Mouse (Mus musculus): Measurements from ENCODE around the gene Aqp1.
A peak's percentile ranks its signal among the peaks of the same experiment; 100 is the strongest.

Aqp1 gene

DNA sequence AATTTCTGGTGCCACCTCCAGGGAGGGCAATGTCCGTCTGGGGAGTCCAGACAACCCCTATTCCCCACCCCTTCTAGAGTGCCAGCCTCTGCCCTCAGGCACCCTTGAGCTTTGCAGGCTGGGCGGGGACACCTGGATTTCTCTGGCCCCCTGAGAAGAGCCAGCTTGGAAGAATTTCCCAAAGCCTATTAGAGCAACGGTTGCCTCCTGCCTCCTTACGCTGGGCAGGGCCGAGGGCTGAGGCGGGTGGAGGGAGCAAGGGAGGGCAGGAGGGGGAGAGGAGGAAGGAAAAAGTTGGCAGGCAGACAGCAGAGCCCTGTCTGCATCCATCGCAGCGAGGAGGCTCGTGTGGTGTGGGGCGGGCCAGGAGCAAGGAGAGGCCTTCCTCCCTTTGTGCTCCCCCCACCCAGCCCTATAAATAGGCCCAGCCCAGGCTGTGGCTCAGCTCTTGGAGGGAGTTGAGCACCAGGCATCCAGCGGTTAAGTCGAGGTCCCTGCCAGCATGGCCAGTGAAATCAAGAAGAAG is at the start of gene Aqp1:
TSS of gene Aqp1 (plus strand) at position 444 of the 526 bp plus-strand sequence.
- DNase-seq (ENCODE audit: low spot score) = no peak

DNA sequence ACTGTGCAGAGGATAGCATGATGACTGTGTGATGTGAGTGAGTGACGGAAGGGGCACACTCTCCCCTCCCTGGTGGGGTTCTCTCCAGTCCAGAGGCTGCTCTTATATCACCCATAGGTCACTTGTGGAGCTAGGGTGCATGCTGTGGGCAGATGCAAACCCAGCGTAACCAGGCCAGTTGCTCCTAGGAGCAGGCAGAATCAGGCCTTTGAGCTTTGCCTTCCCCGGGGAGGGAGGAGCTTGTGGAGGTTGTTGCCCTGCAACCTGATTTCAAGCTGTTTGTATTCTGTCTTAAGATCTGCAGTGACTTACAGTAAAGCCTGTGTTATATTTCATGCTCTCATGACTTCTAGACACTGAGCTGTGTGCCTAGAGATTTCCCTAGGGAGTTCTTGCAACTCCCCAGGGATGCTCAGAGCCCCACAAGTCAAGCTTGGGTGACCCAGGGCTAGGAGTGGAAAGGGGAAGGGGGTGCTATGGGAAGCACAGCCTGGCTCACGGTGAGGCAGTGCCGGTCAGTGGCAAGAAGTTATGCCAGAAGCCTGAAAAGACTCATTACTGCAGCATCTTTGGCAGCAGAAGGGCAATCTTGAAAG is 48.1 kb upstream of the Aqp1 start:
- DNase-seq (ENCODE audit: low spot score) = peak; percentile 87

DNA sequence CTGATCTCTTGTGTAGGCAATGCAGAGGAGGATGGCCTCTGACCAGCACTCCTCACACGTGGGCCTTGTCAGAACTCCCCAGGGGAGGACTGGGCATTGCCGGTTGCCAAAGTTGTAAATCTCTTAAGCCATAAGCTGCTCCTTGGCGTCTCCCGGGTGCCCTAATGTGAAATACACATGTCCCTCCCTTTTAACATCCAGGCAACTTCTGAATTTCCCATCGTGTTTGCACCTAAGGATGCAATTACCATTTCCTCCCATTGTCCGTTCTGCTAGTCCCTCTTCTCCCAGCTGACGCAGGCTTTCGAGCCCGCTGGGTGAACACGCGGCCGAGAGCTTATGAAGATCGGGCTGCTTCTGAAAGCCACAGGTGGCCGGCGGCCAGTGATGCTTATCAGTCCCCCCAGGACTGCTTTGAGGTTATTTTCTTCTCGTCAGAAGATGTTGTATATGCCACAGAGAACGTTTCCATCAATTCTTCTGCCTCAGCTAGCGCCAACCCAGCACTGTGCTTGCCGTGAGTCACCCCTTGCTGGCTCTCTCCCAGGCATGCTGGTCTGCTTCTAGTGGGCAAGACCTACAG is 41.6 kb upstream of the Aqp1 start:
- DNase-seq (ENCODE audit: low spot score) = peak; percentile 98

DNA sequence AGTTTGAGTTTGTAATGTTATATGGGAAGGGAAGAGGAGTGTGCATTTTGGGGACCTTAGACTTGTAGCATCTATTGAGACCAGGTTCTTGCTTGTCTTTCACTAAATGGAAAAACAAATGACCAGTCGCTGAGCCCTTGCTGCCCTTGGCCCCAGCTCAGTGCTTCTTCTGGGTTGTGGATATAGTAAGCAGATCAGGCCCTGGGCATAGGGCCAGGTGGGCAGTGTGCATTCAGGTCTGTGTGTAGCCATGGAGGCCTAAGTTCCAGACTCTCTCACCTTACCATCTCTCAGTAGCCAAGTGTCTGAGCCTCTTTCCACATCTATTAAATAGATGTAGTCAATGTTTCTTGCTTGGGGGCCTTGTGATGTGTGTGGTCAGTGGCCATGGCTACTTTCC is 40.9 kb upstream of the Aqp1 start:
- peak; percentile 61 for DNase-seq (ENCODE audit: low spot score)

DNA sequence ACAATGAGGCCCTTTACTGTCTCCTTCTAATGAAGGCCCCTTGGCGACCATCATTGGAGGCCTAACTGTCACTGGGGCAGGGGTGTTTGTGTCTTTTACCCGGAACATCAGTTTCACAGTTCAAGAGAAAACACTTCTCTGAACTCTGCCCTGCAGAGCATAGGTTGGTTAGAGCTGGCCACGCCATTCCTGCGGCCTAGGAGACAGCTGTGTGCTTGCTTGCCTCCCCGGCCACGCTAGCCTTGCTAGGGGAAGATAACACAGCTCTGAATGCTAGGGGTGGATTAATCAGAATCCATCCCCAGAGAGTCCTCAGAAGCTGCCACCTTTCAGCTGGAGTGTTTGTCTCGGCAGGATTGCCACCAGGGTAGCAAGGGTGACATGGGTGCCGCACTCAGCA is 36.8 kb upstream of the Aqp1 start:
- DNase-seq (ENCODE audit: low spot score) = peak; percentile 77

DNA sequence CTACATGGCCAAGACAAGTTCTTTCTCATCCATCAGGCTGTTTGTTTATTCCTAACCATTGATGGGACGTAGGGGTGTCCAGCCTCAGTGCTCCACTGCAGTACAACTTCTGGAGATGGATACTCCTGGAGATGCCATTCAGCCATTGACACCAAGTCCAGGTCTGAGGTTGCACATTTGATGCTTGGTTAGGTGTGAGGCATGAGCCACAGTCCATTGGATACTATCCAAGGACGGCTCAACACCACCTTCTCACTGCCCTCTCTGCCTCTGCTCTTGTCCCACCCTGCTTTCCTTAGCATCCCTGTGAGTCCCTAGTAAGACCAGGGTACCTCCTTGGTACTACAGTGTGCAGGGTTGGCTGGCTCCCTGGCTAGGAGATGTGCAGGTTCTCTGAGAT is 36.3 kb upstream of the Aqp1 start:
- no peak for DNase-seq (ENCODE audit: low spot score)

DNA sequence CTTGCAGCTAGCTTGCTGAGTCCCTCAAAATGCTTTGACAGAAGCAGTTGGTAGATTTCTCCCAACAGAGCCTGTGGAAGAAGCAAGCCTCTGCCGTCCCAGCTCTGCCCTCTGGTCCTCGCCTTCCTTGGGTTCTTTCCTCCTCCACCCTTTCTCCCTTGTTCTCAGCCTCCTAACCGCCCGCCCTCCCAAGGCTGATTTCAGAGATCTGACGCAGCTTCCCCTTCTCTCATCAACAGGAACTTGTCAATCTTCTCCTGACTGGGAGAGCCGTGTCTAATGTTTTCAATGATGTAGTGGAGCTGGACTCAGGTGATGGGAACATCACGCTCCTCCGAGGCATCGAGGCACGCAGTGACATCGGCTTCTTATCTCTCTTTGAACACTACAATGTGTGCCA is 35.5 kb upstream of the Aqp1 start:
- no peak for DNase-seq (ENCODE audit: low spot score)

DNA sequence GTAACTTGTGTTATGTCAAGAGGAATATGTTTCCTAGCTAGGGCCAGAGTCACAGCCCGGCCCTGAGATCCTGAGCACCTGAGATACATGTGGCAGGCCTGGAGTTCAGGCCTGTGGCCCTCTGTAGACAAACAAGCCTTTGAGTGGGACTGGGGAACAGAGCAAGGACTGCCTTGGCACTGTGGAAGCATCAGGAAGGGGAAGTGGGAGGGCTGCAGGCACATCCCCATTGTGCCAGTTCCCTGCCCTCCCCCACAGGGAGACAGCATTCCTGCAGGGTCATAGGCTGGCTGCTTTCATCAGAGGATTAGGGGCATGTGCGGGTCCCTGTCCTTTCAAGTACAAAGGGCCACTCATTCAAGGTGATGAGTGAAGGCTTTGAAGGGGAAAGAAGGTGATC is 26.1 kb upstream of the Aqp1 start:
- no peak for DNase-seq (ENCODE audit: low spot score)

DNA sequence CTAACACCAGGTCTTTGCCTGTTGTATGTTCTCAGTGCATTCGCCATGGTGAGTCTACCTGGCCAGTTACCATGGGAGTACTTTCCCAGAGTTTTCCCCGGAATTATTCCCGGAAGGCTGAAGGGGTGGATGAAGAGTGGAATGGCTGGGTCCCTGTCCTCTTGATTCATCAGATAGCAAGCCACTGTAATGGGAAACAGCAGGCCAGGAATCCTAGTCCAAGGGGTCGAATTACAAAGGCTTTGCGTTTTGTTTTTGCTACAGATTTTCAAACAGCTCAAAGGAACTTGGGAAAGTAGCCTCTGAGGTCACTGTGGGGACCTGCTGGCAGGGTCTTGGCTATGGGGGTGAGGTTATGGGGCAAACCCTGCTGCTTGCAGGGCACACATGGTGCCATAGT is 24.3 kb upstream of the Aqp1 start:
- no peak for DNase-seq (ENCODE audit: low spot score)

DNA sequence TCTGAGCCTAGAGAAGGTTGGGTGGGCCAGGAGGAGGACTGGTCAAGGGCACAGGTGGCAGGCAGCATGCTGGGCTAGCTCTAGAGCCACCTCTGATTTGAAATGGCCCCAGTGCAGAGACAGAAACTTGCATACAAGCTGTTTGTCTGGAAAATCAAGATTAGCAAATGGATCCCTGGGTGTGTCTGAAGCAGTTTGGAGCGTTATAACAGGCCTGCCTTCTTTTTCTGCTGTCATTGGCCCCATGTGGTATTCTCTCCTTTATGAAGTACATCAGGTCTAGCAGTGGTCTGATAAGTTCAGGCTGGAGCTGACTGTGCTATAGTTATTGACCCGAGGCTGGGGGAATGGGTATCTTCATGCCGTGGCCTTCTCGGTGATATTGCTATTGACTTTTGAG is 22.3 kb upstream of the Aqp1 start:
- no peak for DNase-seq (ENCODE audit: low spot score)

DNA sequence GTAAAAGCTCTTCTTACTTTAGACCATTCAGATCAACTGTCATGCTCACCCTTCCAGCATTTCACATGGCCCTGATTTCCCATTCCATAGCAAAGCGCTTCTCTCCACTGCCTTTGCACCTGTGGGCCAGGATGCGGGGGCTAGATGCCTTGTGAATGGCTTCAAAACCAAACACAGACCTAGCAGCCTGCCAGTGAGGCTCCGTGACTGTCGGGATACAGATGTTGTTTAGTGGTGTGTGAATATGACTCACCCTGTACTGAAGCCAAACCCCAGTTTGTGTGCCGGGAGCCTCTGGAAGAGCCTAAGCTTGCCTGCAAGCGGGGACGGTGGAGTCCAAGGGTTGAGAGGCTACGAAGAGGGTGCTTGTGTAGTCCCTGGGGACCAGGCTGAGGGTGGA is 21.6 kb upstream of the Aqp1 start:
- DNase-seq (ENCODE audit: low spot score) = peak; percentile 81

DNA sequence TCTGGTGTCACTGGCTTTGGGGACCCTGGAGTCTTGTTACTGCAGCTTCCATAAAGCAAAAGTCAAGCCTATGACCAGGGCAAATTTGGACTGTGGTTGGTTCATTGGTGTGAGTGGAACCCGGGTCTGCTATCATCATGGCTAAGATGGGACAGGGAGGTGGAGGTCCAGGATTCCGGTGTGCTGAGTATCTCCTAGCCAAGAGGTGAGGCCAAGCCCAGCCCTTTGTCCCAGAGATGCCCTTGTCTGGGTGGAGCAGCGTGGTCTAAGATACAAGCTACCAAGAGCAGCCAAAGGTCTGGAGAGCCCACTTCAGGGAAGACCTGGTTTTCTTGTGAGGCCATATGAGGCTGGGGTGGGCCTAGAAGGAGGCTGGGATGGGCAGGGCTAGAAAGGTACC is 17.6 kb upstream of the Aqp1 start:
- DNase-seq (ENCODE audit: low spot score) = no peak

DNA sequence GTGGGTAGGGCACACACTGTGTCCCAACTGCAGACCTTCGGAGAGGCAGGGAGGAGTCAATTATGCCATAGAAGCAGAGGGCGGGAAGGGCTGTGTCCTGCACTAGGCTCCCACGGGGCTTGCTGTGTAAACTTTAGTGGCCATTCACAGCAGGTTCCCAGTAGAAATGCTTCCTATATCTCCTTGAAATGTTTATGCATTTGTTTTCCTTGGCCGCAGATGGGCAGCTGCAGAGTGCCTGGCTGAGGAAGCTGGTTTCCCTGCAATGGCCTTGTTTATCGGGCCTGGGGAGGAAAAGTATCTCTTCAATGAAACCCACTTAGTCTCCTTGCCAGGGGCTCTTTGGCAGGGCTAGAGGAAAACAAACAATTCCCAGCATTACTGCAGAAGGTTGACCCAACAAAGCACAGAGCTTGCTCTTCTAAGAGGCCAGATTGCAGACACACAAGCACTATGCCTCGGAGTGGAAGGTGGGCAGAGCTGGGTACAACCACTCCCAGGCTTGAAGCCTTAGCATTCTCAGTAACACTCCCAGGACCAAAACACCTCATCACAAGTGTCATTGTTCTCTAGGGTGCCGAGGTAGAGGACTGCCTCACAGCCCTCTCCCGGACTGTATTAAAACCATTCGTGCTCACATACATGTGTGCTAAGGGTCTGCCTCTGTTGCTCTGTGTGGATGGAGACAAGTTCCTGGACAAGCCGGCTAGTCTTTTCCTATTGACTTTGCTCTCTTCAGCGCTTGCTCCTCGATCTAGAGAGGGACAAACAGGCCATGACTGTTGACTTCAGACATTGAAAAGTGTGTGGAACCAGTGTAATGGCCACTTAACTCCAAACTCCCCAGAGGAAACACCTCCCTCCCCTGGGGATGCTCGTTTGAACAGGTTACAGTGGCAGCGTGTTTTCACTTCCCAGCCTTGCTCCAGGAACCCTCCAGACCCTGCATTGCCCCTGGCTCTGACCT is 16.4 kb upstream of the Aqp1 start:
- peak; percentile 80 for DNase-seq (ENCODE audit: low spot score)

DNA sequence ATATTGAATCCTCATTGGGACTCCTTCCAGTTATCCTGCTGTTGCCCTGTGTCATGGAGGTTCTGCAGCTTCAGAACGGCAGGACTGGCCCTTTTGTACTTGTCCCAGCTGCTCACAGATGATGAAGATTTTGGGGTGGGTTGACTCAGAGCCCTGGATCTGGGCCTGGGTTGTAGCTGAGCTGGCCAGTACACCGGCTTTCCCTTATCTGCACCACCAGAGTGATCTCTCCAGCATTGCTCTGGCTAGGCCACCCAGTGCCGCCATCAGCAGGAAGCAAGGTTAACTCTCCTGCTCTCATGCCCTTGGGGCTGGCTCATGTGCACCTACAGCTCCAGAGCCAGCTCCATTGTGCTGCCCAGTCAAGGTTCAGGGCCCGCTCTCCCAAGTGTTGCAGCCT is 15.3 kb upstream of the Aqp1 start:
- peak; percentile 26 for DNase-seq (ENCODE audit: low spot score)

DNA sequence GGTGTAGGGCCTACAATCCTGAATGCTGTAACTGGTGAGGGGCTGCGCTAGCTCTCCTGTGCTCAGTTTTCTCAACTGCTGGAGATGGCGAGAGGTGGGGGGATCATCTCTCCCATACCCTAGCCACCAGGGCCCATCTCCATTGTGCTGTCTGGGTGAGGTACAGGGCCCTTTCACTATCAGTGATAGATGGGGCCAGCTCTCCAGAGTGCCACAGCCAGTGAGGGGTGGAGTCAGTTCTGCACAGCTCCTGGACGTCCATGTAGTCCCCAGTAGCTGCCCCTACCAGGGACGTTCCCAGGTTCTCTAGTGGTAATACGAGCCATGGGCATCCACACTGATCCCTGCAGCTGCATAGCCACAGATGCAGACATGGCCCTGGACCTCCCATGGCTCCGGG is 14.7 kb upstream of the Aqp1 start:
- DNase-seq (ENCODE audit: low spot score) = no peak

DNA sequence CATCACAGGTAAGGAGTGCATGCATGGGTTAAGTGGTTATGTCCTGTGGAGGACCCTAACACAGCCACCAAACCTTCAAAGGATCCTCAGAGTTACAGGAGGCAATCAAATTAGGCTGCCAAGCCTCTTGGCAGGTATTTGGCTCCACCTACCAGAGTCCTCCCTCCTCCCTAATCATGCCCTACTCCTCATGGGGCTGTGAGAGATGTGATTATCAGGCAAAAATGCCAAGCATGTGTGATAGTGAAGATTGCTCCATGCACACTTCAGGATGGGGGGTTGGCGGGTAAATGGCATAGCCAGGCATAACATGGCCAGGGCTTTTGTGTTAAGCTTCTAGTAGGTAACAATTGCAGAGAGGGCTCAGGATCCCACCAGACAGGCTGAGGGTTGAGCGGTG is 13.3 kb upstream of the Aqp1 start:
- DNase-seq (ENCODE audit: low spot score) = no peak

DNA sequence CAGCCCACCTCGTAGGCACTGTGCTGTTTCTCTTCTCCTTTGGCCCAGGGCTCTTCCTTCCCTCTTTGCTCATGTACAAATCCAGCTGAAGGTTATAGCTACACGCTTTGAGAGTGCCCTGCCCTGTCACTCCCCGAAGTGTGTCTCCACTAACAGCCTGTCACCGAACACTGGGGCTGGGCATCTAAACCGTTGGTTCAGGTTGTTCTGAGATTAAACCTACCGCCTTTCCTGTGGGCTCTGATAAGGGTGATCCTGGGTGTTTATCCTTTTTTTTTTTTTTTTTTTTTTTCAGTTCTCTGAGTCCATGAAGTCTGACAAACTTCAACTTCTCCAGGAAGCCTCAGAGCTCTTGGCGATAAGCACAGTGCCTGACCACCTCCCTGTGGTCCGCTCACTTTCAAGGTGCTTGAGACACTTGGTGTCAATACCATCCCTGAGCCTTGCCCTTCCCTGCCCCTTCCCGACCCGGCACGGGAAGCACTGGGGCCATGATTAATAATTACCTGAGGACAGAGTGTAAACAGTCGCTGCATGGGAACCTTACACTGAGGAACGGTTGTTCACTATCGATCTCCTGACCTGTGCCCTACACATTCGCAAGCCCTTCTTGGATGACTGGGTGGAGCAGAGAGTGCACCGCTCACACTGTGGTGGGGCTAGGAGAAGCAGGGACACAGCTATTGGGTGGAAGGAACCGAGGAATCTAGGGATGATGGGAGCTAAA is 12.2 kb upstream of the Aqp1 start:
- DNase-seq (ENCODE audit: low spot score) = no peak

DNA sequence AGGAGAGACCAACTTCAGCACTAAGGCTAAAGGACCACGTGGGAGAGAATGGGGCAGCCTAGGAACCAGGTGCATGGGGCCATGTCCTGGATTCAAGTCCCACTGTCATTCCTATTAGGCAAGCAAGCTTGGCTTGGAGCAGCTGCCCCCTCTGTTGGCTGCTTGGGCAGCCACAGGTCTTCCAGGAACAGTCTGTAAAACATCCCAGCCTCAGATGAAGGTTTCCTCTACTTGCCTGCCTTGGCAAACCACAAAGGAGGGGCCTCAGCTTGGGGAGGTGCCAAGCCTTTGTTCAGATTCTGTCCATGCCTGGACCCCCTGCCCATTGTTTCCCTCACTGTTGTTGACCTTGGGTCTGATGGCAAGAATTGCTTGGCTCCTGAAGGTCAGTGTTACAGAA is 11.4 kb upstream of the Aqp1 start:
- DNase-seq (ENCODE audit: low spot score) = peak; percentile 37

DNA sequence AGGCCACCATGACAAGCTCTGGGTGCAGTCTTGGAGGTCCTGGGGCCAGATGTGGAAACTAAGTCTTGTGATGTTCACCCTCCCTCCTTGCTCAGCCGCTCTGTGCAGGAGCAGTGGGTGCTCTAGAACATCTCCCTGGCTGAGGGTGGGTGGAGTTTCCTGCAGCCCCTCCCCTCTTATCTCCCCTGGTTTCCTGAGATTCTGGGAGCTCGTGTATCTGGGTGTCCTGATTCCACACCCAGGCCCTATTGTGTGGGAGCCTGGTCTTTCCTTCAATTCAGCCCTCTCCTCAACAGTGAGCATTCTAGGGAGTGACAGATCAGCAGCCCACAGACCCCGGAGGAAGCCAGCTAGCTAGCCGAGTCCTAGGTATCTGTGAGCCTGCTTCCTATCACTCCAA is 9.9 kb upstream of the Aqp1 start:
- DNase-seq (ENCODE audit: low spot score) = no peak

DNA sequence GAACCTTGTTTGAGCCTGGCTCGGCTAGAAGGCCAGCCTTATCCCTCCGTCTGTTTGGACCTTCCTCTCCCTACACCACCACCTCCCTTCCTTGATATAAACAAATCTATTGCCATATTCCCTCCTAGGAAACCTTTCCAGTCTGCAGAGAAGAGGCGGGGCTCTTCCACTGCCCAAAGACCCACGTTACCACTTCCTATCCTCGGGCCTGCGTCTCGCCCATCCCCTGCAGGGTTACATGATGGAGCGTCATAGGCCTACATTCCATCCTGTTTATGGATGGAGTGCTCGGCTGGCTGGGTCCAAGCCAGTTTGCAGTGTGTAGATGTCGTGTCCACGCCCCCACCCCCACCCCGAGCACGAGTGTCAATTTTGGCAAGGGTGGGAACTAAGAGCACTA is 8.9 kb upstream of the Aqp1 start:
- no peak for DNase-seq (ENCODE audit: low spot score)

DNA sequence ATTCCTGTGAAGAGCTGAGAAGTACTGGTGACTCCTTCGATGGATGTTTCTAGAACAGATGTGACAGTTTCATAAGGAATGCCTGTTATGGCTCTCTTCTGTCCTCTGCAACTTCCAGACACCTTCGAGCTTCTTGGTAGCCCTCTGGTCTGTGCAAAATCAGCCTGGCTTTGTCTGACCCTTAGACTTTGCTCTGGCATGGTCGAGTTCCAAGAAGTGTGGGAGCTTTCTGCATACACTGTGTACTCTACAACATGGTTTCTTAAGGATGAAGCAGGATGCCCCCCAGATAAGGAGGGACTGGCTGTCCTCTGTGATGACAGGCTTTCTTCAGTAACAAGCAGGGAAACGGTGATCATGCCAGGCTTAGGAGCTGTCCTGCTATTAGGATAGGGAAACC is 8.1 kb upstream of the Aqp1 start:
- DNase-seq (ENCODE audit: low spot score) = no peak

DNA sequence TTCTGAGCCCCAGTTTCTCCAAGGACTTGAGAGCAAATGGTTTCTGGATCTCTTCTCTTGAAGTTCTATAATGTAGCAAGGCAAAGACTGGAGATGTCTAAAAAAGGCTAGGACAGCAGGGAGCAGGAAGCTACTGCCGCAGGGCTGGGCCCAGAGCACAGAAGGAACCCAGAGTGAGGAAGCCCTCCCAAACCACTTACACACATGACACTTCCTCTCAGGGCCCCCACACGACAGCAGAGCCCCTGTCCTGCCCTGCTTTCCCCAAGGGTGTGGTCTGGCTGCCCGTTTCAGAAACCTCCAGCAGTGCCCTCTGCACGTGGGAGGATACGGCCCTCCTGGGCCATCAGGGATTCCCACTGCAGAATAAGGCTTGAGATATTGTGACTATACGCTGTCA is 4.9 kb upstream of the Aqp1 start:
- no peak for DNase-seq (ENCODE audit: low spot score)
